Mouse (Mus musculus) myocyte (in vitro differentiated cells): ENCODE data around the gene Timp2.

Source experiments
- CEBPB ChIP-seq: IDR thresholded peaks from 2 replicates; pipeline ENCODE4 v1.6.1; 2011; ENCODE audit warnings: mild to moderate bottlenecking, moderate library complexity; ENCODE audit not compliant: poor library complexity, insufficient read depth, severe bottlenecking
- E2F4 ChIP-seq: IDR thresholded peaks from one replicate; pipeline ENCODE4 v1.6.1; 2011; ENCODE audit warnings: mild to moderate bottlenecking, control low read depth, moderate library complexity; ENCODE audit not compliant: insufficient read depth
- POLR2A ChIP-seq: IDR thresholded peaks from one replicate; pipeline ENCODE4 v1.6.1; 2011; ENCODE audit warnings: low read depth, mild to moderate bottlenecking, control low read depth, moderate library complexity; ENCODE audit not compliant: insufficient read length
- POLR2AphosphoS2 ChIP-seq: IDR thresholded peaks from one replicate; pipeline ENCODE4 v1.6.1; 2011; ENCODE audit warnings: low read depth, control low read depth; ENCODE audit not compliant: insufficient read length

DNA sequence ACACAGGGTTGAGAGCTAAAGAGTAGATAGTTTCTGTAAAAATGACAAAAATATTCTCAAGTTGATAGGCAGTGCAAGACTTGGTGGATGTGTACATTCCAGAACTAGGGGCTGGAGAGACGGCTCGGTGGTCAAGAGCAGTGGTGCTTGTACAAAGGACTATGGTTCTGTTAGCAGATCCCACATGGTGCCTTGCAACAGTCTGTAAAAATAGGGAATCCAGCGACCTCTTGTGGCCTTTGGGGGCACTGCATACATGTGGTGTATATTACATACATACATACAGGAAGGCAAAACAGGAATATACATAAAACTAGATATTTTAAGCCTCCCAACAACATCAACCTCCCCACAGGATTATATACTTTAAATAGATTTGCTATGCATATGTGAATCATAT is 12.8 kb upstream of the Timp2 start:
- TF ChIP-seq POLR2AphosphoS2 (no peak), POLR2A (no peak), E2F4 (no peak), CEBPB (no peak)
